Mouse (Mus musculus): Measurements from ENCODE around the gene Syne3. TPM values are rescaled to one million over a fixed set of nuclear protein-coding genes. Genes with fewer than 3 reads are reported as not detected.

Syne3 gene
- total RNA-seq, 4 experiments from 2014 or later: 12.0 to 20.8 (median 16.8) TPM

DNA sequence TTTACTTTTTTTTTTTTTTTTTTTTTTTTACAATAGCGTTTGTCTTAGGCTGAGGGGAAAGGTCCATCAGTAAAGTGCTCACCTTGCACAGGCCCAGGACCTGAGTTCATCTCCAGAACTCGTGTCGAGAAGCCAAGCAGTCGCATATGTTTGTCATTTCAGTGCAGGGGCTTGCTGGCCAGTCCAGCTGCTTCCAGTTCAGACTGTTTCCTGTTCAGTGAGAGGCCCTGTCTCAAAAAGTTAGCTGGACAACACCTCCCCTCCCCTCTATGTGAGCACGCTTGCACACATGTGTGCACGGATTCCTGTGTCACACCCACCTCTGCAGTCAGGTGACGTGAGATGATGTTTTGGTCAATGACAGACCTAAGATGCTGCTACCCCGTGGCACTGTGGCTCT is 119.5 kb downstream of the Syne3 start:
- DNase-seq: no peak

DNA sequence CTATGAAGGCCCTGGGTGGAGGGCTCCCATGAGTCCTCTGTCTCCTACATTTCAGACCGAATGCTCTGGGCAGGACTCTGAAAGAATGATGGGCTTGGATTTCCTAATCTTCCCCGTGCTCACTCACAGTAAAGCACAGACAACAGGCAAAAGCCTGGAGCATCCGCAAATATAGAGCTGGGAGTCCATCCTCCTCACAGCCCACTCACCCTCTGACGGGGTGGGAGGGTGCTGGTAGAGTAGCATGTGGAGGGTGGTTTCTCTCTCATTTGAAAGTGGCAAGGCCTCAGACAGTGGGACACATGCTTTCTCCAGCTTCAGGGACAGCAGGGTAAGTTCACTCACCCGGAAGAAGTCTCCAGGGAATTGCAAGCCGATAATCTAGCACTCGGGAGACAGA is 123.5 kb downstream of the Syne3 start:
- DNase-seq: no peak

DNA sequence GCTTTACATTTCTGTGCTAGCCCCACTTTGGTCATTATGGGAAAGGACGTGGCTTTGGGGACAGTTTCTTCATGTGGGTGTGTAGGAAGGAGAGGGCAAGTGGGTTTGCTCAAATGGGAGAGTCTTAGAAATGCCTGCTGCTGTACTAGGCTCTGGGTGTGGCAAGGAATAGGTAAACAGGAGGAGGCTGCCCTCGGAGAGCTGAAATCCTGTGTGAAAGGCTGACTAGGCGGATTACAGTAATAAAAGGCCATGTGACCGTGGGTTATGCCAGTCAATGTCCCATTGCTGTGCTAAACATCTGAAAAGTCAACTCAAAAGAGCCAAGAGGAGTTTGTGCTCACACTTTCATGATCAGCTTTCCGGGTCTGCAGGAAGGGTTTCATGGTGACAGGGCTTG is 127.1 kb downstream of the Syne3 start:
- DNase-seq: no peak

DNA sequence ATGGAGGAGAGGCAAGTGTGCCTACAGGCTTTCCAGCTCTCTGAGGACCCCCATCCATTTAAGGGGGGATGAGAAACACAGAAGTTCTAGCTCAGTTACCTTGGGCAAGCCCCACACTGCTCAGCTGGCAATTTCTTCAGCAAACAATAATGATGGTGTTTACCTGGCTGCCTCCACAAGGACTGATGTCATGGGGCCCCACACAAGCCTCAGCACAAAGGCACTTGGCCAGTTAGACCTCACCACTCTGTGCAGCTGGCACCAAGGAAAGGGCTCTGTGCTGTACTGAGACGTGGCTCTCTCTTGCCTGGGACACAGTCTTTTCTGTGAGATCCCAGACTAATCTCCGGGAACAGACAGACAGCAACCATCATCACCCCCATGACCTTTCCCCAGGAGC is 127.5 kb downstream of the Syne3 start:
- no peak for DNase-seq

DNA sequence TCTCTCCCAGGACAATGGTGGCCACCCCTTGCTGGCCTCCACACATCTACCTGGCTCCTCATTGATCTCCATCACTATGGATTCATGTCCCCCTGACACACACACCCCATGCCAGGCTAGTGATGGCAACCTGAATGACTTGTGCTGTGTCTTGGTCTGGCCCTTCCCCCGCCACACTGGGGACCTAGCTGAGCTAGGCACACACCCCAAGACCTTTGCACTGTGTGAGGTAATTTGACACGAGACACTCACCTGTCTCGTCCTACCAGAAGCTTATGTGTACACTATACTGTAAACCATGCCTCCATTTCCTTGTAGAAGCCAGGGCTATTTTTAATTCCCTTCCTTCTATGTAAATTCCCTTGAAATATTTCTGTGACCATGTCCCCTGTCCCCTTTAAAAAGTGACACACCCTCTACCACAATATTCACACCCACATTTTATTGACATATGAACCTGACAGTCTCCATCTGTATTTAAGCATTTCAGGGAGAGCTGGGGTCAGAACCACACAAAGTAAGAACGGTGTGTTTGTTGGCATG is 128.0 kb downstream of the Syne3 start:
- no peak for DNase-seq

DNA sequence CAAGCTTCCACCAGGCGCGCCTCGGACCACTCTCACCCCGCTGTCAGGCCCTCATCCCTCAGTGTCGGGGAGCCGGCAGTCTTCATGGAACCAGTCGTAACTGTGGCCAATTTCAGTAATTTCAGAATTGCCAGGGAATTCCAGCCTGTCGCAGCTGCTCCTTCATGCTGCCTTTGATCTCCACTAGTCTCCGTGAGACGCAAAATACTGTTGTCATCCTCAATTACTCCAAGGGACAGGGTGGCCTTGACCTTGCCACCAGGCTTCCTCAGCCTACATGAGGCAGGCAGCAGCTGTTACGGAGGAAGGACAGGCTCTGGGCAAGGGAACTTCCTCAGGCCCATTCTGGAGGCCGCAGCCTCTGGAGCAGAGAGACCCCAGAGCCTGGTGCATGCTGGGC is 129.2 kb downstream of the Syne3 start:
- DNase-seq: peak; percentile 55

Small RNA genes lying within 50 kb of the gene (microRNA-seq; reads per million reads assigned to microRNA genes)
- 1.1 to 2.8 reads per million in 2 experiments for gene Mir3069

Other genes starting within 250 kb of the Syne3 start
- 10 to 100 TPM; 12.7 to 15.3 (median 14.2) TPM for gene Clmn, start 144.7 kb downstream of the Syne3 start, total RNA-seq (2022)
- 100 to 1,000 TPM; 132 to 279 (median 202) TPM for gene Glrx5, start 22.9 kb upstream of the Syne3 start, total RNA-seq (2022)
- not detected for gene Tcl1b2, start 136.2 kb upstream of the Syne3 start, total RNA-seq (2022)
- not detected for gene Tcl1b1, start 149.9 kb upstream of the Syne3 start, total RNA-seq (2022)
- gene Tcl1b5, start 166.5 kb upstream of the Syne3 start, total RNA-seq (2022): not detected
- gene Tcl1b3, start 181.2 kb upstream of the Syne3 start, total RNA-seq (2022): not detected
- not detected for gene Tcl1b4, start 192.1 kb upstream of the Syne3 start, total RNA-seq (2022)
- gene Tcl1, start 213.0 kb upstream of the Syne3 start, total RNA-seq (2022): not detected